Mouse (Mus musculus): ENCODE measurements around the gene Lnx2.

Gene Lnx2

GRCm38 (mm10) chr5:147052309-147052558, 24.2 kb downstream of the Lnx2 start:
- no peak for ATAC-seq (ENCODE audit: low TSS enrichment)

DNA sequence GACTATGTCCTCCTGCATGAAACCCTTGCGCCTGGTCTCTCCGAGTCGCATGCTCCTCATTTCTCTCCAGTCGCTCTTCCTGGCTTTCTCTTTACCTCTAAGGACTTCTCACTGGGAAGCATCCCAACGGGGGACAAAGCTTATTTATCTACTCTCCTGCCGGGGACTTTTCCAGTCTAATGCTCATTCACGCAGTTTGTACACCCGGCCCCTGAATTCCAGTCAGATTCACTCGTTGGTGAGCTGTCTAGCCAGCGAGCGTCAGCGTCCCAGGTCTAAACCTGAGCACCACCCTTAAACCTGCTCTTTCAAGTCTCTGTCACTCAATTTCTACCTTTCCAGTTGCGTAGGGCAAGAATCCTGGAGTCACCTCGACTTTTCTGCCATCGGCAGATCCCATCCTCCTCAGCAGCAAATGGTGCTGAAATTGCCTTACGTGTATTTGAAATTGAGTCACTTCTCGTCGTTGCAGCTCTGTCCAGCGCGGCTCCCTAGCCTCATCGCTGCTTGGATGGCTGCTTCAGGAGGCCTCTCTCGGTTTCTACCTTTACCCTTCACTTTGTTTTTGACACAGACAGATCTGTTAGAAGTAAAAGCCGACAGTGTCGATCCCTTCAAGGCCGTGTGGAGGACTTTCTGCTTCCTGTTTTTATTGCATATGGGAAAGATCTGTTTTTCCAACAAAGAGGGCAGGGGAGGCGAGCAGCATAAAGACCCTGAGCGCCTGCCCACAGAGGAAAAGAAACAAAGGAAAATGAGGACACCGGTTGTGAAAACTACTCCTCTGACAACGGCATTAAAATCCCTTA, 24.7 kb downstream of the Lnx2 start:
- no peak for ATAC-seq (ENCODE audit: low TSS enrichment)

- no peak for ATAC-seq (ENCODE audit: low TSS enrichment)
Measured at GRCm38 (mm10) chr5:147050816-147051499, 25.4 kb downstream of the Lnx2 start.

GRCm38 (mm10) chr5:147049544-147050209, 26.7 kb downstream of the Lnx2 start:
- no peak for ATAC-seq (ENCODE audit: low TSS enrichment)

GRCm38 (mm10) chr5:147045929-147046328, 30.5 kb downstream of the Lnx2 start:
- ATAC-seq (ENCODE audit: low TSS enrichment): no peak

- ATAC-seq (ENCODE audit: low TSS enrichment): no peak
Measured at GRCm38 (mm10) chr5:147045311-147045710, 31.1 kb downstream of the Lnx2 start.

GRCm38 (mm10) chr5:147043240-147043844, 33.0 kb downstream of the Lnx2 start:
- ATAC-seq (ENCODE audit: low TSS enrichment): peak; percentile 87

GRCm38 (mm10) chr5:147041965-147042937, 34.1 kb downstream of the Lnx2 start:
- no peak for ATAC-seq (ENCODE audit: low TSS enrichment)

- ATAC-seq (ENCODE audit: low TSS enrichment): no peak
Measured at GRCm38 (mm10) chr5:147039394-147039793, 37.0 kb downstream of the Lnx2 start.

GRCm38 (mm10) chr5:147037601-147038000, 38.8 kb downstream of the Lnx2 start:
- no peak for ATAC-seq (ENCODE audit: low TSS enrichment)

GRCm38 (mm10) chr5:147036661-147037060, 39.7 kb downstream of the Lnx2 start:
- ATAC-seq (ENCODE audit: low TSS enrichment): no peak

GRCm38 (mm10) chr5:147036028-147036427, 40.4 kb downstream of the Lnx2 start:
- no peak for ATAC-seq (ENCODE audit: low TSS enrichment)

- ATAC-seq (ENCODE audit: low TSS enrichment): no peak
Measured at GRCm38 (mm10) chr5:147035301-147035700, 41.1 kb downstream of the Lnx2 start.

GRCm38 (mm10) chr5:147034283-147034682, 42.1 kb downstream of the Lnx2 start:
- ATAC-seq (ENCODE audit: low TSS enrichment): peak; percentile 59; the same call in 1 of the 2 replicates

DNA sequence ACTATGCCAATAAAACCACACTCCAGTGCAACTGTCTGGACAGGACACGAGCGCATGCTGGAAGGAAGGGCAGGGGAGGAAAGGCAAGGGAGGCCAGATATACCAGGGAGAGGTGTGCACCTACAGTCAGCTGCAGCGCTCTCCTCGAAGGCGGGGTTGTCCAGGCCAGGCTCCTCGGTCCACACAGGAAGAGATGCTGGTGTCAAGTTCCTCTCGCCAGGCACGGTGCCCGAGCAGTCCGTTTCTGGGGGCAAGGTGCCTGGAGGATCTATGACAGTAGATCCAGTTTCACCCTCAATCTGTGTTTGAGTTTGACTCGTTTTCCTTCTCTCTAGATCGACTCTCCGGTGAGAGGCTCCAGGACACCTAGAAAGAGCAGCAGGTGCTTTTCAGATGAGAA, 43.2 kb downstream of the Lnx2 start:
- no peak for ATAC-seq (ENCODE audit: low TSS enrichment)

- ATAC-seq (ENCODE audit: low TSS enrichment): no peak
Measured at GRCm38 (mm10) chr5:147031281-147031680, 45.1 kb downstream of the Lnx2 start.

DNA sequence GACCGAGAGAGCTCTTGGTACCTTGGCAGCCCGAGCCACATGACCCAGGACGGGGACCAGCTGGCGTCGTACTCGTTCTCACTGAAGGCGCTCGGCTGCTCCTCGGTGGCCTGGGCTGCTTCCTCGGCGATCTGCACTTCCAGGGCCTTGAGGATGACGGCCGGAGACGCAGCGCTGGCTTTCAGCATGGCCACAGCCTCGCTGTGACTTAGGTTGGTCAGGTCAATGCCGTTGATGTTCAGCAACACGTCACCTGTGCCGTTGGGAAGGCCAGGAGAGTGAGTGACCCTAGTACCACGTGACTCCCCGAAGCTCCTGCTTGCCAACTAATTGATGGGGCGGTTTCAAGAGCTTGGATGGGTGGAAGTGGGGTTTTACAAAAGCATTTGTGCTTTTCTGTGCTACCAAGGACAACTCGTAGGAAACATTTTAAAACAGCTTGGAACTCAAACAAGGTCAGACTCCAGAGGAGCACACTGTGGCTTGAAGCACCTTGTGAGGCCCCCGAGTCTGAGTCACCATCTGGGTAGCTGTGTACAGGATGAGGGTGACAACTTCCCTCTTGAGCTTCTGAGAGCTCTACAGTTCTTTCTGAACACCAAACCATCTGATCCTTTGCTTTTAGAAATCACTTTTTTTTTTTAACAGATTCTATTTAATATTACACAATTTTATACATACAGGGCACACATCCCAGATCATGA, 51.9 kb downstream of the Lnx2 start:
- no peak for ATAC-seq (ENCODE audit: low TSS enrichment)

- no peak for ATAC-seq (ENCODE audit: low TSS enrichment)
Measured at GRCm38 (mm10) chr5:147023245-147023970, 53.0 kb downstream of the Lnx2 start.

GRCm38 (mm10) chr5:147021546-147022265, 54.7 kb downstream of the Lnx2 start:
- ATAC-seq (ENCODE audit: low TSS enrichment): peak; percentile 56; the same call in 1 of the 2 replicates

Measured in frontal cortex, adult (tissue).